Mouse (Mus musculus) liver, adult 2 months (tissue): ENCODE measurements around the gene Slc9a9.

ENCODE experiments used
- CTCF ChIP-seq: fragments of 200-500 bp; IDR thresholded peaks from 2 replicates; pipeline ENCODE4 v1.5.1; 2011; ENCODE audit warnings: low read depth, low read length, control low read depth
- POLR2A ChIP-seq: fragments of 200-500 bp; IDR thresholded peaks from 2 replicates; pipeline ENCODE4 v1.6.1; 2011; ENCODE audit warnings: low read length, control low read depth; ENCODE audit not compliant: insufficient read depth; ENCODE audit errors: extremely low read depth

DNA sequence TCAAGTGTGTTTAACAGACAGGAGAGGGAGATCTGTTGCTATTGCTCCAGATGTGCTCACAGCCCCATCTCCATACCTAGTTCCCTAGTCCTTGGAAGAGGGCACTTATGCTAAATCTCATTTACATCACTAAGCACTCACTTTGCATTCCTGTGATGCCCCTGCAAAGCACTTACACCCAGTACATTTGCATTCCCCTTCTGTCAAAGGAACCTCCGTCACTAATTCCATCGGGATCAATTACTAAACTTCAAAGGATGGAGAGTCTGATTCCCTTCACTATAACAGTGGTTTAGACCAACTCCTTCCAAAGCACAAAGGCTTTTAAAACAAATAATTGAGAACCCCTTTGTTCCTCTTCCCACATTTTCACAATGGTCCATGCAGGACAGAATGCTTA, 7.9 kb upstream of the Slc9a9 start:
- TF ChIP-seq POLR2A (no peak), CTCF (no peak)
